Mouse (Mus musculus): Measurements from ENCODE around the gene Usp7.

DNA sequence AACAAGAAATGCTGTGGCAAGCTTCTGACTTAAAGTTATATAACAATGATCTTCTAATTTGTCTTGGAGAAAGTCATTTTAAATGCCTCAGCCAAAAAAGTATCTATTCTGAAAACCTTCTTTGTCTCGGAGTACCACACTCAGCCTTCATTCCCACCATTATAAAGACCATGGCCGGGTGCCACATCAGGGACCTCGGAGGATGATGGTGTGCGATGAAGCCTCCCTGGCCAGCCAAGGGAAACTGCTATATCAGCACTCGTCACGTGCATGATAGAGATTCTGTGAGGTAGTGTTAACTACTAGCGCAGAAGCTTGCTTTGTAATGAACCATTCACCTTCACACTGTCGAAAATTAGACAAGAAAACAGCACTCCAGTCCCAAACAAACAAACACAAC, 92.6 kb downstream of the Usp7 start:
- no peak for TF ChIP-seq POLR2A (IDR thresholded peaks at IDR 0.05; ENCODE audit: borderline replicate concordance, extremely low read depth, low read depth, low read length)
- TF ChIP-seq CTCF (IDR thresholded peaks at IDR 0.05; ENCODE audit: insufficient read depth, low read length), result no peak

Data from lung, adult 2 months (tissue).